Mouse (Mus musculus) myocyte (in vitro differentiated cells): ENCODE measurements around the gene Cpne5. TPM values are rescaled to one million over a fixed set of nuclear protein-coding genes. Genes with fewer than 3 reads are reported as not detected.
A peak's percentile ranks its signal among the peaks of the same experiment; 100 is the strongest.

ENCODE experiments used
- H3K27me3 ChIP-seq: one replicate; pipeline ENCODE4 v1.6.1; 2011; ENCODE audit not compliant: control insufficient read depth, insufficient read depth, insufficient read length
- H3K36me3 ChIP-seq: one replicate; pipeline ENCODE4 v1.6.1; 2011; ENCODE audit not compliant: control insufficient read depth, insufficient read depth
- H3K4me2 ChIP-seq: one replicate; pipeline ENCODE4 v1.6.1; 2011; ENCODE audit warnings: low read depth, control low read depth
- H3K4me3 ChIP-seq: one replicate; pipeline ENCODE4 v1.5.1; 2011; ENCODE audit warnings: mild to moderate bottlenecking, control low read depth, moderate library complexity
- H3K79me2 ChIP-seq: one replicate; pipeline ENCODE4 v1.6.1; 2011; ENCODE audit not compliant: control insufficient read depth, insufficient read depth
- H3ac ChIP-seq: one replicate; pipeline ENCODE4 v1.6.1; 2011; ENCODE audit not compliant: control insufficient read depth, insufficient read length
- CEBPB ChIP-seq: IDR thresholded peaks from 2 replicates; pipeline ENCODE4 v1.6.1; 2011; ENCODE audit warnings: mild to moderate bottlenecking, moderate library complexity; ENCODE audit not compliant: poor library complexity, insufficient read depth, severe bottlenecking
- E2F4 ChIP-seq: IDR thresholded peaks from one replicate; pipeline ENCODE4 v1.6.1; 2011; ENCODE audit warnings: mild to moderate bottlenecking, control low read depth, moderate library complexity; ENCODE audit not compliant: insufficient read depth
- MAX ChIP-seq: IDR thresholded peaks from one replicate; pipeline ENCODE4 v1.6.1; 2011; ENCODE audit warnings: low read depth, mild to moderate bottlenecking, control low read depth
- MYOD1 ChIP-seq, 3 experiments: IDR thresholded peaks; one replicate each; pipeline ENCODE4 v1.6.1; 2011; ENCODE audit warnings: control low read depth in 2 of 3, low read depth in 2 of 3, mild to moderate bottlenecking in 2 of 3, moderate library complexity in 1 of 3; ENCODE audit not compliant: insufficient read length in 2 of 3, control insufficient read depth in 1 of 3
- MYOG ChIP-seq, 3 experiments: IDR thresholded peaks; one replicate each; pipeline ENCODE4 v1.6.1; 2011; ENCODE audit warnings: control low read depth in 2 of 3, low read depth in 2 of 3, mild to moderate bottlenecking in 2 of 3; ENCODE audit not compliant: insufficient read length in 2 of 3, control insufficient read depth in 1 of 3, insufficient read depth in 1 of 3
- POLR2A ChIP-seq: IDR thresholded peaks from one replicate; pipeline ENCODE4 v1.6.1; 2011; ENCODE audit warnings: low read depth, mild to moderate bottlenecking, control low read depth, moderate library complexity; ENCODE audit not compliant: insufficient read length
- POLR2AphosphoS2 ChIP-seq: IDR thresholded peaks from one replicate; pipeline ENCODE4 v1.6.1; 2011; ENCODE audit warnings: low read depth, control low read depth; ENCODE audit not compliant: insufficient read length
- REST ChIP-seq: IDR thresholded peaks from one replicate; pipeline ENCODE4 v1.6.1; 2011; ENCODE audit warnings: mild to moderate bottlenecking, control low read depth, moderate library complexity; ENCODE audit not compliant: insufficient read depth, insufficient read length
- SRF ChIP-seq: IDR thresholded peaks from one replicate; pipeline ENCODE4 v1.6.1; 2011; ENCODE audit warnings: low read depth; ENCODE audit not compliant: control insufficient read depth, insufficient read length
- TCF12 ChIP-seq: IDR thresholded peaks from one replicate; pipeline ENCODE4 v1.6.1; 2011; ENCODE audit warnings: mild to moderate bottlenecking, control low read depth; ENCODE audit not compliant: poor library complexity, insufficient read depth, severe bottlenecking
- TCF3 ChIP-seq: IDR thresholded peaks from one replicate; pipeline ENCODE4 v1.6.1; 2011; ENCODE audit warnings: low read depth, control low read depth; ENCODE audit not compliant: insufficient read length
- USF1 ChIP-seq: IDR thresholded peaks from one replicate; pipeline ENCODE4 v1.6.1; 2011; ENCODE audit warnings: low read depth, mild to moderate bottlenecking, control low read depth, moderate library complexity
- polyA plus RNA-seq: library from polyadenylated mRNA; unstranded; fragments of >200 nt; fragmentation: generic; extraction: Trizol; gene quantifications from one replicate; pipeline ENCODE4 v1.2.1, GENCODE M21; 2012; ENCODE audit warnings: missing spikeins

Cpne5 gene
- polyA plus RNA-seq, 1 experiment: 0.56 TPM

- Histone ChIP-seq H3K27me3 (no peaks in the 10 kb centered on the region), H3K4me3 (no peak overlapping the region), H3K36me3 (no peaks in the 10 kb centered on the region), H3ac (no peak overlapping the region), H3K79me2 (no peaks in the 10 kb centered on the region), H3K4me2 (no peak overlapping the region)
- TF ChIP-seq E2F4: no peak
- no peak for TF ChIP-seq TCF3
These were observed 117.3 kb downstream of the Cpne5 start for GRCm38 (mm10) chr17:29120666-29121065.

- no peaks in the 10 kb centered on the region for H3K36me3 ChIP-seq
- H3K4me2 ChIP-seq: no peak overlapping the region
- no peaks in the 10 kb centered on the region for H3K79me2 ChIP-seq
- H3K4me3 ChIP-seq: no peak overlapping the region
- TF ChIP-seq REST (no peak), TCF12 (peak; percentile 53), MYOG (IDR thresholded peaks at IDR 0.05; ENCODE audit: control insufficient read depth in 1 of 3, insufficient read depth in 1 of 3, insufficient read length in 2 of 3, low read depth in 2 of 3) (peak in 2 of 3 experiments; percentile 28 to 76), MYOD1 (IDR thresholded peaks at IDR 0.05; ENCODE audit: control insufficient read depth in 1 of 3, insufficient read length in 2 of 3, low read depth in 2 of 3) (peak in 2 of 3 experiments; percentile 83 to 85), MAX (no peak)
- no peaks in the 10 kb centered on the region for H3K27me3 ChIP-seq
- no peak overlapping the region for H3ac ChIP-seq
These were observed 119.9 kb downstream of the Cpne5 start for GRCm38 (mm10) chr17:29118057-29118456.

- Histone ChIP-seq H3K4me3 (no peak overlapping the region), H3K27me3 (no peaks in the 10 kb centered on the region), H3K4me2 (no peak overlapping the region), H3K36me3 (no peaks in the 10 kb centered on the region), H3ac (no peak overlapping the region), H3K79me2 (no peaks in the 10 kb centered on the region)
- TF ChIP-seq MYOG (IDR thresholded peaks at IDR 0.05; ENCODE audit: control insufficient read depth in 1 of 3, insufficient read depth in 1 of 3, insufficient read length in 2 of 3, low read depth in 2 of 3): no peak
- TF ChIP-seq CEBPB: no peak
- TF ChIP-seq MYOD1 (IDR thresholded peaks at IDR 0.05; ENCODE audit: control insufficient read depth in 1 of 3, insufficient read length in 2 of 3, low read depth in 2 of 3): no peak
- TF ChIP-seq E2F4: no peak
These were observed 120.8 kb downstream of the Cpne5 start for GRCm38 (mm10) chr17:29117006-29117648.

- H3ac ChIP-seq: no peak overlapping the region
- H3K4me3 ChIP-seq: no peak overlapping the region
- H3K79me2 ChIP-seq: no peaks in the 10 kb centered on the region
- H3K27me3 ChIP-seq: no peaks in the 10 kb centered on the region
- H3K36me3 ChIP-seq: no peaks in the 10 kb centered on the region
- peak in 1 of 3 experiments; percentile 64 for TF ChIP-seq MYOG (IDR thresholded peaks at IDR 0.05; ENCODE audit: control insufficient read depth in 1 of 3, insufficient read depth in 1 of 3, insufficient read length in 2 of 3, low read depth in 2 of 3)
- no peak for TF ChIP-seq SRF
- no peak for TF ChIP-seq REST
- TF ChIP-seq TCF12: no peak
- no peak for TF ChIP-seq USF1
- no peak for TF ChIP-seq TCF3
- no peak for TF ChIP-seq E2F4
- no peak for TF ChIP-seq MAX
- TF ChIP-seq MYOD1 (IDR thresholded peaks at IDR 0.05; ENCODE audit: control insufficient read depth in 1 of 3, insufficient read length in 2 of 3, low read depth in 2 of 3): peak in 1 of 3 experiments; percentile 48
- TF ChIP-seq CEBPB: no peak
- TF ChIP-seq POLR2A: no peak
- TF ChIP-seq POLR2AphosphoS2: no peak
- peak overlapping the region; percentile 22 for H3K4me2 ChIP-seq
These were observed 121.9 kb downstream of the Cpne5 start for GRCm38 (mm10) chr17:29116023-29116422.

GRCm38 (mm10) chr17:29113591-29114352, 124.2 kb downstream of the Cpne5 start, which contains the start of gene Rab44:
Gene Rab44, plus strand, starts transcription at chr17:29114145.
- H3K79me2 ChIP-seq: no peaks in the 10 kb centered on the region
- no peaks in the 10 kb centered on the region for H3K27me3 ChIP-seq
- H3K36me3 ChIP-seq: no peaks in the 10 kb centered on the region
- H3K4me3 ChIP-seq: no peak within 1 kb of the TSS
- no peak within 1 kb of the TSS for H3K4me2 ChIP-seq
- no peak within 1 kb of the TSS for H3ac ChIP-seq
- no peak for TF ChIP-seq CEBPB
